Mouse (Mus musculus): ENCODE measurements at regions not wholly inside any gene's neighbourhood (a gene's known extent, or its start where the extent isn't known, plus 50 kb on each side); places are given as distances from the start of the nearest gene placed in this dataset.

- TF ChIP-seq CTCF (IDR thresholded peaks at IDR 0.05; ENCODE audit: low read depth) (no peak), EP300 (IDR thresholded peaks at IDR 0.05; ENCODE audit: low read depth) (no peak)
Measured at GRCm38 (mm10) chr10:19208101-19208722, 148.1 kb upstream of the Olig3 start.
